Mouse (Mus musculus) kidney, embryonic 14.5 days (tissue): Measurements from ENCODE around the gene Kif9. TPM values are rescaled to one million over a fixed set of nuclear protein-coding genes. Genes with fewer than 3 reads are reported as not detected.

Experiments used
- ATAC-seq: fragments of 200-750 bp; cut with Nextera tagmentation; 2 replicates; pipeline ENCODE4 v1.8.0; 2017; ENCODE audit warnings: moderate number of reproducible peaks, mild to moderate bottlenecking, moderate TSS enrichment, moderate library complexity; ENCODE audit not compliant: low FRiP score, low TSS enrichment
- H3K27ac ChIP-seq: fragments of 300-500 bp; sonication (generic); 2 replicates; pipeline ENCODE4 v1.5.1; 2014; ENCODE audit warnings: low read depth, mild to moderate bottlenecking, low read length, moderate library complexity, mixed read lengths
- H3K27me3 ChIP-seq: fragments of 300-500 bp; sonication (generic); 2 replicates; pipeline ENCODE4 v1.6.1; 2014; ENCODE audit warnings: mild to moderate bottlenecking, low read length; ENCODE audit not compliant: control insufficient read depth, insufficient read depth
- H3K36me3 ChIP-seq: fragments of 300-500 bp; sonication (generic); 2 replicates; pipeline ENCODE4 v1.6.1; 2014; ENCODE audit warnings: low read length, mixed read lengths; ENCODE audit not compliant: control insufficient read depth, insufficient read depth
- H3K4me1 ChIP-seq: fragments of 300-500 bp; sonication (generic); 2 replicates; pipeline ENCODE4 v1.6.1; 2014; ENCODE audit warnings: low read length, mixed read lengths; ENCODE audit not compliant: control insufficient read depth, insufficient read depth
- H3K4me2 ChIP-seq: fragments of 300-500 bp; sonication (generic); replicated peaks from 2 replicates; pipeline ENCODE4 v1.6.1; 2014; ENCODE audit warnings: low read depth, mild to moderate bottlenecking, low read length
- H3K4me3 ChIP-seq: fragments of 300-500 bp; sonication (generic); 2 replicates; pipeline ENCODE4 v1.5.1; 2014; ENCODE audit warnings: mild to moderate bottlenecking, low read length
- H3K9ac ChIP-seq: fragments of 300-500 bp; sonication (generic); 2 replicates; pipeline ENCODE4 v1.6.1; 2014; ENCODE audit warnings: low read depth, mild to moderate bottlenecking, low read length, moderate library complexity
- H3K9me3 ChIP-seq: fragments of 300-500 bp; sonication (generic); 2 replicates; pipeline ENCODE4 v1.6.1; 2016; ENCODE audit warnings: low read length; ENCODE audit not compliant: control insufficient read depth
- WGBS: fragments of 180-500 bp; shearing (Covaris S2); extraction: QIAGEN DNeasy Blood & Tissue Kit; methylation state at CpG from one replicate; pipeline ENCODE4 v1.1.7; 2014; 5-methylcytosine and 5-hydroxymethylcytosine counted together
- polyA plus RNA-seq: library from polyadenylated mRNA; unstranded; fragments of >200 nt; fragmentation: Nextera tagmentation; extraction: Ambion mirVana; gene quantifications from 2 replicates; pipeline ENCODE4 v1.2.1, GENCODE M21; 2014

Gene Kif9
- polyA plus RNA-seq, 1 experiment from 2014 or later: 1.2 TPM

DNA sequence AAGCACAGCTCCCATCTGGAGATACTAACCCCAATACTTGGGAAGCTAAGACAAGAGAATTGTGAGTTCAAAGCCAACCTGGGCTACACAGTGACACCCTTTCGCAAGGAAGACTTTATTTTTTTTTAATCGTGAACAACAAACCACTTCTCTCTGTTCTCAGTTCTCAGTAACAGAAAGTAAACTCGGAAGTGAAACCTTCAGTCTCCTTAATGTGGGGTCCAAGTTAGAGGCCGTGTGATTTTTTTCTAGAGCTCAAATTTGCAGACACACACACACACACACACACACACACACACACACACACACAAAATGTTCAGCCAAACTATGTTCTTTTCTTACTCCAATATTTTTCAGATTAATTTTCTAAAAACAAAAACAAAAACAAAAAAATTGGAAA lies 1.9 kb downstream of the Kif9 start:
- WGBS: 82% methylated on average over 4 of the region's 4 CpGs
- no peak for ATAC-seq

DNA sequence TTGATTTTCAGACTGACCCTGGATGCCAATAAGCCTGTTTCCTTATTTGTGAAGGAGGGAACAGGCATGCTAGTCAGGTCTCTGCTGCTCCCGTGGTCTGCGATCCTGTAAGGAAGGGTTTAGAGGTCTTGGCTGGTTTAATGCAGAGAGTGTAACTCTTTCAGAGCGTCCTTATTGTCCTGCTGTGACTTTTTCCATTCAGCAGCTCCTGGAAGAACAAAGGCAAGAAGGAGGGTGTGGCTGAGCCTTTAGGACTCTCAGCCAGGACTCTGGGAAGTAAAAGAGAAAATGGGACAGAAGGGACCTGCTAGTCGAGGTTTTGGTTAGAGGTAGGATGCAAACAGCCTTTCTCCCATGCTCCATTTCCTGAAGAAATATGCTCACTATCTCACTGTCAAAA lies 12.1 kb downstream of the Kif9 start:
- Histone ChIP-seq H3K36me3 (no peaks in the 10 kb centered on the region), H3K4me1 (no peaks in the 10 kb centered on the region), H3K27me3 (0 out of 2 replicates have a peak, but pooled peaks cover 2% of the 10 kb centered on the region), H3K27ac (no peak overlapping the region), H3K9ac (no peak overlapping the region), H3K9me3 (peaks cover 8% of the 10 kb centered on the region), H3K4me2 (no peak overlapping the region), H3K4me3 (no peak overlapping the region)
- 46% methylated on average over 4 of the region's 4 CpGs for WGBS
- ATAC-seq: no peak

More for the DNA sequence above, 1.9 kb downstream of the Kif9 start:
- no peak overlapping the region for H3K4me3 ChIP-seq
- H3K9ac ChIP-seq: no peak overlapping the region
- H3K27me3 ChIP-seq: no peaks in the 10 kb centered on the region
- H3K4me1 ChIP-seq: peaks cover 6% of the 10 kb centered on the region
- H3K9me3 ChIP-seq: no peaks in the 10 kb centered on the region
- H3K4me2 ChIP-seq: no peak overlapping the region
- H3K27ac ChIP-seq: no peak overlapping the region
- H3K36me3 ChIP-seq: no peaks in the 10 kb centered on the region

DNA sequence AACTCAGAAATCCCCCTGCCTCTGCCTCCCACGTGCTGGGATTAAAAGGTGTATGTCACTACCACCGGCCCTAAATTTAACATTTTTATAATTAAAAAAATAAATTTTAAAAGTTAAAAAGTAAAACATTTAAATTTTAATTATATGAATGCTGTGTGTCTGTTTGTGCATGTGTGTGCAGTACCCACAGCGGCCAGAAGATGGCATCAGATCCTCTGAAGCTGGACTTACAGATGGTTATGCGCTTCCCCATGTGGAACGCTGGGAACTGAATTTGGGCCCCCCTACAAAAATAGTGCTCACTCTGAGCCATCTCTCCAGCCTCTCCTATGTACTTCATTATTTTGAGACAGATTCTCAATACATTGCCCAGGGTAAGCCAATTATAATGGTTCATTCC lies 14.2 kb downstream of the Kif9 start:
- Histone ChIP-seq H3K36me3 (no peaks in the 10 kb centered on the region), H3K9ac (no peak overlapping the region), H3K4me2 (no peak overlapping the region), H3K4me1 (no peaks in the 10 kb centered on the region), H3K4me3 (no peak overlapping the region), H3K27ac (no peak overlapping the region), H3K27me3 (no peaks in the 10 kb centered on the region), H3K9me3 (peaks cover 8% of the 10 kb centered on the region)
- 62% methylated on average over 5 of the region's 5 CpGs for WGBS
- ATAC-seq: no peak

DNA sequence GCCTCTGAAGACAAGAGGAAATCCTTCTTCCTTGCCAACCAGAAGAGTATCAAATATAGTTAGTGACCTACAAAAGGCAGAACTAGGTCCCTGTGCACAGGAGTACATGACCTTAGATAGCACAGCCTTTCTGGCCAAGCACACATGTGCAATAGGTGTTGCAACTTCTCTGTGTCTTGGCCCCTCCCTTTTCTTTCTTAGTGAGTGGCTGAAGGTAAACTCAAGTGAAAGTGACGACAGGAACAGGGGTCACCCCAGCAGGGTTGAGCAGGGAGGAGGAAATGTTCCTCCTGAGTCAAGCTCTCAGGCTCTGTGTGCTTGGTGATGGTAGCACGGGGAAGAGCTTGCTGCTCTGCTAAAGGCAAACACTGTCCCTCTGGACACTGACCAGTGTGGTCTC lies 49.0 kb downstream of the Kif9 start:
- 50% methylated on average over 2 of the region's 2 CpGs for WGBS

DNA sequence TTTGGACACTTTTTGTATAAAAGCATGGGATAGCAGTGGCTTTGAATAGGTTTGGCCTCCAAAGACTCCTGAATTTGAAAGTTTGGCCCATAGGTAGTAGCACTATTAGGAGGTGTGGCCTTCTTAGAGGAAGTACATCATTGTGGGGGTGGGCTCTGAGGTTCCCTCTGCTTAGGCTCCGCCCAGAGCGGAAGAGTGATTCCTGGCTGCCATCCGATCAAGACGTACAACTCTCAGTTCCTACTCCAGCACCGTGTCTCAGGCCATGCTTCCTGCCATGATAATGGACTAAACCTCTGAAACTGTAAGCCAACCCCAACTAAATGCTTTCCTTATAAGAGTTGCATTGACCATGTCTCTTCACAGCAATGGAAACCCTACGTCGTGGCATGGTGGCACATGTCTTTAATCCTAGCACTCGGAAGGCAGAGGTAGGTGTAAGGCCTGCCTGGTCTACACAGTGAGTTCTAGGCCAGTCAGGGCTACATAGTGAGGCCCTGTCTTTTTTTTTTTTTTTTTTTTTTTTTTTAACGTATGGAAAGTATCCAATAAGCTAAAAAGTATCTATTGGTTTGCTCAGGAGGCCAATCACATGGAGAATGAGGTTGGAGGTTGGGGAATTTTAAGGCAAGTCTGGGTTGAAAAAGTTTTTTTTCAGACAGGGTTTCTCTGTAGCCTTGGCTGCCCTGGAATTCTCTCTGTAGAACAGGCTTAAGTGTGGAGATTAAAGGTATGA lies 52.4 kb downstream of the Kif9 start:
- H3K4me1 ChIP-seq: peaks cover 6% of the 10 kb centered on the region
- H3K27ac ChIP-seq: no peak overlapping the region
- no peak for ATAC-seq
- 50% methylated on average over 8 of the region's 9 CpGs for WGBS
- H3K4me3 ChIP-seq: no peak overlapping the region
- H3K27me3 ChIP-seq: no peaks in the 10 kb centered on the region
- no peaks in the 10 kb centered on the region for H3K36me3 ChIP-seq
- no peaks in the 10 kb centered on the region for H3K9me3 ChIP-seq
- H3K4me2 ChIP-seq: no peak overlapping the region
- no peak overlapping the region for H3K9ac ChIP-seq

More for the DNA sequence above, 49.0 kb downstream of the Kif9 start:
- Histone ChIP-seq H3K27me3 (no peaks in the 10 kb centered on the region), H3K4me3 (no peak overlapping the region), H3K4me2 (no peak overlapping the region), H3K9ac (no peak overlapping the region), H3K36me3 (no peaks in the 10 kb centered on the region), H3K4me1 (no peaks in the 10 kb centered on the region), H3K9me3 (no peaks in the 10 kb centered on the region), H3K27ac (no peak overlapping the region)
- no peak for ATAC-seq

DNA sequence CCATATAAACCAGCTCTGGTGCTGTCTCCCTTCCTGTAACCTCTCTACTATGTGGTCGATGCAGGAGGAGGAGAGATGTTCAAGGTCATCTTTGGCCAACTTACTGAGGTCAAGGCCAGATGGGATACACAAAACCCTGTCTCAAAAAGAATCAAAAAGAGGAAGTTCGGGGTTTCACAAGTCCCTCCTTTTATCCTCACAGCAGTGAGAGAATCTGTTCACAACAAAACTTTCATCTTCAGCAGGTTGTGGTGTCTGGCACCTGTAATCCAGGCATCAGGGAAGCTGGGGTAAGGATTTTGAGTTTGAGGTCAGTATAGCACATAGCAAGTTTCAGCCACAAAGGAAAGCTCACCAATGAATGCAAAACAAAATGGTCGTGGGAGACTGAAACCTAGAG lies 53.9 kb downstream of the Kif9 start:
- Histone ChIP-seq H3K4me3 (no peak overlapping the region), H3K9me3 (no peaks in the 10 kb centered on the region), H3K36me3 (no peaks in the 10 kb centered on the region), H3K27me3 (no peaks in the 10 kb centered on the region), H3K9ac (0 out of 2 replicates have a peak overlapping the region, but pooled peaks have one; percentile 91), H3K27ac (no peak overlapping the region), H3K4me1 (peaks cover 14% of the 10 kb centered on the region), H3K4me2 (no peak overlapping the region; the same call in 1 of the 2 replicates)
- ATAC-seq: no peak
- WGBS: 72% methylated on average over 3 of the region's 3 CpGs

DNA sequence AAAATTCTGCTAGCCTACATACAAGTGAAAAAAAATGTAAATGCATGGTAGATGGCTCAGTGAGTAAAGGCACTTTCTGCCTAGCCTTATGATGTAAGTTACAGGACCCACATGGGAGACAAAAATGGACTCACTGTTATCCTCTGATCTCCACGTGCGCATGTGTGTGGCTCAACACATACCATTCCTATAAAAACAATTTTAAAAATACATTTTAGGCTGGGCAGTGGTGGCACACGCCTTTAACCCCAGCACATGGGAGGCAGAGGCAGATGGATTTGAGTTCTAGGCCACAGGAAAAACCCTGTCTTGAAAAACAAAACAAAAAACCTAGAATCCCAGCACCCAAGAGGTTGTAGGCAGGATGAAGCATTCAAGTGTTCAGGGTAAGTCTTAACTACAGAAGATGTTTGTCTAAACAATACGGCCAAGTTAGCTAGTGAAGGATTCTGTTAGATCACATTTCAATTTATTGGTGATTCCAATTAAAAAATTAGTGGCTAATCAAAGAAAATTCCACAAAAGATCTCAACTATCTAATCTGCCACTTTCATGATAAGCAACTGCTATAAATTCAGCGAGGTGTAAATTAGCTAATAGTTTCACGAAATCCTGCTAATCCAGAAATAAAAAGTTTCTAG lies 54.5 kb downstream of the Kif9 start:
- peak overlapping the region; percentile 77 for H3K4me2 ChIP-seq
- H3K9ac ChIP-seq: peak overlapping the region; percentile 91
- no peak for ATAC-seq
- H3K4me3 ChIP-seq: peak overlapping the region; percentile 79
- WGBS: 20% methylated on average over 6 of the region's 6 CpGs
- peaks cover 14% of the 10 kb centered on the region for H3K4me1 ChIP-seq
- H3K36me3 ChIP-seq: peaks cover 4% of the 10 kb centered on the region; the same call in 1 of the 2 replicates
- H3K27me3 ChIP-seq: no peaks in the 10 kb centered on the region
- H3K9me3 ChIP-seq: no peaks in the 10 kb centered on the region
- peak overlapping the region; percentile 98; the same call in 1 of the 2 replicates for H3K27ac ChIP-seq

DNA sequence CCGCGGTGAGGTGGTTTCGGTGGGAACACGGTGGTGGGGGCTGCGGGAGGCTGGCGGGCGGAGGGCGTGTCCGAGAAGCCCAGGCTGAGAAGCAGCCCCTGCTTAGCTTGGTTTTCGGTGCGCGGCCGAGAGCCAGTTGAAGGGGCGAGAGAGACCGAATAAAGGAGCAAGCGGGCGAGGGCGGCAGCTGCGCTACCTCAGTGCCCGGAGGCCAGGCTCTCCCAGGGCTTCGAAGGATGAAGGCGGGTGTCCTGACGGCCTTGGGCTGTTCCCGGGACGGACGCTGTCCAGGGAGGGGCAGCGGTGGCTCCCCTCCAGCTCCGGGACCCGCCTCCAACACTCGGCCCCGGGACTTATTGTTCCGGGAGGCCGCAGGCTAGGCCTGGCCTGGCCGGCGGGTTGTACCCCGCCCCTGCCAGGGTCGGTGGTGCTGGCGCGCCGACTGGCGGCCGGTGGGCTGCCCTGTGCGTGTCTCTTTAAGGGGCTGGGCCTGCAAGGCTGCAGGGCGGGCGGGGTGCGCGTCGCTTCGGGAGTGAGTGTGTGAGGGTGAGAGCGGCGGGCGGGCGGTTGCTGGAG lies 55.2 kb downstream of the Kif9 start:
- WGBS: under 1% methylated on average over 51 of the region's 53 CpGs
- Histone ChIP-seq H3K27me3 (no peaks in the 10 kb centered on the region), H3K27ac (peak overlapping the region; percentile 98)

More for the DNA sequence above, 55.2 kb downstream of the Kif9 start:
- Histone ChIP-seq H3K9ac (peak overlapping the region; percentile 91), H3K4me1 (peaks cover 14% of the 10 kb centered on the region), H3K4me3 (peak overlapping the region; percentile 79), H3K9me3 (no peaks in the 10 kb centered on the region), H3K36me3 (peaks cover 4% of the 10 kb centered on the region; the same call in 1 of the 2 replicates), H3K4me2 (peak overlapping the region; percentile 77)
- peak; percentile 99 for ATAC-seq
